Mouse (Mus musculus) macrophage (primary cell): ENCODE data around the gene Sapcd1. TPM values are rescaled to one million over a fixed set of nuclear protein-coding genes. Genes with fewer than 3 reads are reported as not detected.

Experiments
- polyA plus RNA-seq: library from polyadenylated mRNA; stranded (reverse); fragments of 250-400 nt; gene quantifications from 3 replicates; pipeline ENCODE4 v1.2.4, GENCODE M21; 2018; ENCODE audit warnings: inconsistent platforms

Sapcd1 gene
- polyA plus RNA-seq, 1 experiment from 2014 or later = not detected

Other genes starting within 250 kb of the Sapcd1 start
- gene Cyp21a1, start 223.5 kb downstream of the Sapcd1 start, polyA plus RNA-seq = not detected in 3 replicates
- 23.5 to 36.5 TPM (median 28.1 TPM) in 3 replicates for gene Stk19, start 191.1 kb downstream of the Sapcd1 start, polyA plus RNA-seq
- 13.6 to 19.8 TPM (median 15.8 TPM) in 3 replicates for gene Dxo, start 191.0 kb downstream of the Sapcd1 start, polyA plus RNA-seq
- gene Skiv2l, start 177.8 kb downstream of the Sapcd1 start, polyA plus RNA-seq = 16.7 to 36.7 TPM (median 23.6 TPM) in 3 replicates
- gene Nelfe, start 177.6 kb downstream of the Sapcd1 start, polyA plus RNA-seq = 46.9 to 59.7 TPM (median 52.1 TPM) in 3 replicates
- gene Cfb, start 165.5 kb downstream of the Sapcd1 start, polyA plus RNA-seq = 2.6 to 6.4 TPM (median 4.7 TPM) in 3 replicates
- 5.4 to 6.2 TPM (median 5.5 TPM) in 3 replicates for gene Zbtb12, start 148.5 kb downstream of the Sapcd1 start, polyA plus RNA-seq
- not detected in 3 replicates for gene Gm20547, start 146.0 kb downstream of the Sapcd1 start, polyA plus RNA-seq
- 0.63 to 0.95 TPM (median 0.86 TPM) in 3 replicates for gene C2, start 129.8 kb downstream of the Sapcd1 start, polyA plus RNA-seq
- gene Ehmt2, start 129.5 kb downstream of the Sapcd1 start, polyA plus RNA-seq = 59.6 to 100 TPM (median 69.3 TPM) in 3 replicates
- not detected in 3 replicates for gene Slc44a4, start 113.5 kb downstream of the Sapcd1 start, polyA plus RNA-seq
- gene Neu1, start 96.8 kb downstream of the Sapcd1 start, polyA plus RNA-seq = 80.3 to 98.8 TPM (median 81.2 TPM) in 3 replicates
- 0.57 to 1.2 TPM (median 0.69 TPM) in 3 replicates for gene Hspa1b, start 68.8 kb downstream of the Sapcd1 start, polyA plus RNA-seq
- gene Gm20481, start 58.1 kb downstream of the Sapcd1 start, polyA plus RNA-seq = not detected in 3 replicates
- gene Hspa1a, start 55.9 kb downstream of the Sapcd1 start, polyA plus RNA-seq = 1.2 to 1.9 TPM (median 1.8 TPM) in 3 replicates
- gene Hspa1l, start 55.3 kb downstream of the Sapcd1 start, polyA plus RNA-seq = 0.47 to 1.7 TPM (median 0.96 TPM) in 3 replicates
- 16.5 to 52.8 TPM (median 51.4 TPM) in 3 replicates for gene Lsm2, start 46.2 kb downstream of the Sapcd1 start, polyA plus RNA-seq
- gene Vars, start 27.0 kb downstream of the Sapcd1 start, polyA plus RNA-seq = 7.7 to 37.5 TPM (median 19.2 TPM) in 3 replicates
- gene Vwa7, start 11.4 kb downstream of the Sapcd1 start, polyA plus RNA-seq = 0.06 to 0.32 TPM (median 0.07 TPM) in 3 replicates
- 0.48 to 0.51 TPM (median 0.50 TPM) in 3 replicates for gene Msh5, start 18.7 kb upstream of the Sapcd1 start, polyA plus RNA-seq
- gene Clic1, start 21.9 kb upstream of the Sapcd1 start, polyA plus RNA-seq = 359 to 667 TPM (median 372 TPM) in 3 replicates
- gene Ddah2, start 31.0 kb upstream of the Sapcd1 start, polyA plus RNA-seq = 3.3 to 9.6 TPM (median 4.8 TPM) in 3 replicates
- not detected in 3 replicates for gene Ly6g6c, start 37.4 kb upstream of the Sapcd1 start, polyA plus RNA-seq
- 0.17 TPM in 1 of 3 replicates, not detected in the others for gene Mpig6b, start 38.2 kb upstream of the Sapcd1 start, polyA plus RNA-seq
- not detected in 3 replicates for gene Ly6g6e, start 48.9 kb upstream of the Sapcd1 start, polyA plus RNA-seq
- 0.43 to 1.7 TPM (median 0.88 TPM) in 3 replicates for gene Ly6g6d, start 50.0 kb upstream of the Sapcd1 start, polyA plus RNA-seq
- not detected in 3 replicates for gene Ly6g6f, start 57.6 kb upstream of the Sapcd1 start, polyA plus RNA-seq
- 33.9 to 63.2 TPM (median 53.2 TPM) in 3 replicates for gene Abhd16a, start 61.2 kb upstream of the Sapcd1 start, polyA plus RNA-seq
- gene Ly6g5c, start 80.3 kb upstream of the Sapcd1 start, polyA plus RNA-seq = not detected in 3 replicates
- gene Ly6g5b, start 87.4 kb upstream of the Sapcd1 start, polyA plus RNA-seq = 0.36 to 0.46 TPM in 2 of 3 replicates, not detected in the other
- gene Gpank1, start 93.4 kb upstream of the Sapcd1 start, polyA plus RNA-seq = 11.4 to 18.0 TPM (median 13.2 TPM) in 3 replicates
- gene Csnk2b, start 94.0 kb upstream of the Sapcd1 start, polyA plus RNA-seq = 129 to 166 TPM (median 149 TPM) in 3 replicates
- gene D17H6S53E, start 98.4 kb upstream of the Sapcd1 start, polyA plus RNA-seq = 11.5 to 23.5 TPM (median 22.0 TPM) in 3 replicates
- gene Apom, start 104.0 kb upstream of the Sapcd1 start, polyA plus RNA-seq = not detected in 3 replicates
- 103 to 118 TPM (median 104 TPM) in 3 replicates for gene Bag6, start 107.2 kb upstream of the Sapcd1 start, polyA plus RNA-seq
- 91.3 to 139 TPM (median 124 TPM) in 3 replicates for gene Prrc2a, start 136.9 kb upstream of the Sapcd1 start, polyA plus RNA-seq
- 231 to 253 TPM (median 243 TPM) in 3 replicates for gene Aif1, start 148.1 kb upstream of the Sapcd1 start, polyA plus RNA-seq
- gene Lst1, start 160.4 kb upstream of the Sapcd1 start, polyA plus RNA-seq = 322 to 615 TPM (median 449 TPM) in 3 replicates
- 0.33 to 0.50 TPM (median 0.48 TPM) in 3 replicates for gene Ltb, start 166.4 kb upstream of the Sapcd1 start, polyA plus RNA-seq
- gene Tnf, start 174.0 kb upstream of the Sapcd1 start, polyA plus RNA-seq = 20.0 to 57.4 TPM (median 38.0 TPM) in 3 replicates
- gene Lta, start 177.3 kb upstream of the Sapcd1 start, polyA plus RNA-seq = not detected in 3 replicates
- gene Gm16181, start 192.8 kb upstream of the Sapcd1 start, polyA plus RNA-seq = not detected in 3 replicates
- gene Atp6v1g2, start 205.6 kb upstream of the Sapcd1 start, polyA plus RNA-seq = 5.0 to 12.5 TPM (median 6.9 TPM) in 3 replicates
- 8.3 to 16.7 TPM (median 14.8 TPM) in 3 replicates for gene Nfkbil1, start 207.8 kb upstream of the Sapcd1 start, polyA plus RNA-seq
- gene Ddx39b, start 213.7 kb upstream of the Sapcd1 start, polyA plus RNA-seq = 113 to 158 TPM (median 122 TPM) in 3 replicates
- 2,972 to 5,352 TPM (median 3,334 TPM) in 3 replicates for gene H2-D1, start 234.7 kb upstream of the Sapcd1 start, polyA plus RNA-seq